18 mouse cellular contexts compared by ENCODE assay signal in the genomic region with DNA sequence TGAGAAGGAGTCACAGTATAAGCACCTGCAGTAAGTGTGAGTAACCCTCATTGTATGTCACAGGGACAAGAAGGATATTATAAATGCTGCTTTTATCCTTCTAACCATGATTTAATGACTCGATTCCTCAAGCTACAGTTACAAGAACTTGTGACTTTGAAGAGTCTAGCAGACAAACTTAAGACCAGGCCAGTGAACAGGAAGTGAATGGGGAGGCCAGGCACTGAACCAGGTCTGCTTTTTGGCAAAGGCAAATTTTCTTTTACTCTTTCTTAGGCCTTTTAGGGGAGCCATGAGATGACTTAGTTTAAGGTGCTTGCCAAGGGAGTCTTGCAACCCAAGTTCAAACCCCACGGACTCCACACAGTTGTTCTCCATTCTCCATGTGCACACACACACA. TPM values are rescaled to one million over a fixed set of nuclear protein-coding genes. Genes with fewer than 3 reads are reported as not detected.
"Had no signal": no experiment of that assay in that cellular context is flagged by ENCODE, and none has a peak within 500 bp of the region (broad histone marks: within the 10 kb centered on the region; RNA-seq: fewer than 3 reads in every experiment).

No protein-coding gene starts in this region.

- H3K4me3 ChIP-seq: left cerebral cortex, adult 2 months; liver, embryonic 13.5 days had no signal

- ATAC-seq: intestine, postnatal 0 days; lung, postnatal 0 days had no signal

- DNase-seq: kidney, adult 2 months; kidney, postnatal 25 days; layer of hippocampus, postnatal 36 days; liver, embryonic 13.5 days; lung, embryonic 14.5 days; thymus, postnatal 25 days had no signal

- H3K27ac ChIP-seq: kidney, postnatal 0 days; left cerebral cortex, adult 2 months; liver, embryonic 13.5 days; macrophage had no signal

- H3K4me2 ChIP-seq: liver, embryonic 13.5 days; lung, embryonic 14.5 days had no signal

- H3K4me1 ChIP-seq: liver, embryonic 13.5 days had no signal

- H3K36me3 ChIP-seq: liver, embryonic 13.5 days had no signal

- H3K9ac ChIP-seq: liver, embryonic 13.5 days; lung, embryonic 14.5 days had no signal

- H3K9me3 ChIP-seq: liver, embryonic 13.5 days had no signal

RNA-seq across cellular contexts. Expression of a gene that starts 16.2 kb away (rescaled TPM):
- polyA plus RNA-seq: intestine, embryonic 14.5 days; kidney, embryonic 14.5 days; liver, adult 2 months; liver, embryonic 13.5 days; liver, embryonic 16.5 days; small intestine, adult 2 months; spleen, adult 2 months; thymus, postnatal 0 days had no signal
